Mouse (Mus musculus): ENCODE results near the gene Ftl1.

Ftl1 gene

DNA sequence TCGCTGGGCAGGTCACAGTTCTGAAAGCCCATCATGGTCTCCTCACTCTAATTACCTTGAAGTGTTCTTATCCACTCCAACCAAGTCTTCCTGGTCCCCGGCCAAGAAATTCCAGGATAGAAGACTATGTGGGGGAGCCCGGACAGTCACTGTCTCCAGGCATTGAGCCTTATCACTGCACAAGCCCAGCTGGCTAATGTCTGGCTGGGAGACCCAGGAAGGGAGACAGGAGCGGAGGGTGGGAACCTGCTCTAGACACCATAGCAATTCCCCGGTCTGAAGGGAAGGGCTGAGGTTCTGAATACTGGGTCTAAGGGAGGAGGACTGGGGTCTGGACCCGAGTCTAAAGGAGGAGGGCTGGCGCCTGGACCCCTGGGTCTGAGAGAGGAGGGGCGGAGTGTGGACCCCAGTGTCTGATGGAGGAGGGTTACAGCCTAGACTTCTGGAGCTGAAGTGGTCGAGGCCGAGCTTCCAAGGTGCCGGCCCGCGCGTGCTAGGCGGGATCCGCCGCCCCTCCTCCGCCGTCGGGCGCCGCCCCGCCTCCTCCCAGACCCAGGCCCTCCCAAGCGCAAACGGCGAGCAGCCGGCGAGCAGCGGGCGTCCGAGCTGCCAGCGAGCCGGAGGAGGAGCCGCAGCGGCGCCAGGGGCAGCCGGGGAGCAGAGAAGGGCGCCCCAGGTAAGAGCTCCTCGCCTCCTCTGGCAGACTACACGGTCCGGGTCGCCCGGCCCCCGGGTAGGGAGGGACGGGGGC, 46.4 kb downstream of the Ftl1 start, which contains the start of gene Ntf5:
Ntf5 (plus strand) TSS at position 583 of the 751 bp plus-strand sequence.
- DNase-seq (ENCODE audit: low read depth, low spot score) = peak; percentile 37

GRCm38 (mm10) chr7:45412421-45412820, 47.3 kb downstream of the Ftl1 start:
- DNase-seq (ENCODE audit: low read depth, low spot score) = no peak

GRCm38 (mm10) chr7:45409497-45410163, 50.1 kb downstream of the Ftl1 start:
- no peak for DNase-seq (ENCODE audit: low read depth, low spot score)

DNA sequence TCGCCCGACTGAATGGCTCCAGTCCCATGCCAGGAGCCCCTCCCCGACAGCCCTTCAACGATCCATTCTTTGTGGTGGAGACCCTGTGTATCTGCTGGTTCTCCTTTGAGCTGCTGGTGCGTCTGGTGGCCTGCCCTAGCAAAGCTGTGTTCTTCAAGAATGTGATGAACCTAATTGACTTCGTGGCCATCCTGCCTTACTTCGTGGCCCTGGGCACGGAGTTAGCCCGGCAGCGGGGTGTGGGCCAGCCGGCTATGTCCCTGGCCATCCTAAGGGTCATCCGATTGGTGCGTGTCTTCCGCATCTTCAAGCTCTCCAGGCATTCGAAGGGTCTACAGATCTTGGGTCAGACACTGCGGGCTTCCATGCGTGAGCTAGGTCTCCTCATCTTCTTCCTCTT, 50.7 kb downstream of the Ftl1 start:
- no peak for DNase-seq (ENCODE audit: low read depth, low spot score)

DNA sequence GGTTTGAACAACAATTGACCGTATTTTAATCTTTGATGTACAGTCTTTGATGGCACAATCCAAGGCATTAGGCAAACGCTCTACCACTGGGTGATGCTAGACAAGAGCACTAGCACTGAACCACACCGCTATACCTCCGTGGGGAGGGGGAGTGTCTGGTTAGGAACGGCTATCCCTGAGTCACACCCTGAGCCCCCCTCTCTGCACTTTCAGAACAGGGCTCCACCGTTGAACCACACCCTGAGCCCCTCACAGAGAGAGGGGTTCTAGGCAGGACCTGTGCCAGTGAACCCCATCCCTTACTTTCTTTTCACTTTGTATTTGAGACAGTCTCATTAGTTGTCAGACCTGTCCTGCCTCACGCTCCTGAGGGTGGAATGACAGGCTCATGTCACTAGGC, 51.3 kb downstream of the Ftl1 start:
- no peak for DNase-seq (ENCODE audit: low read depth, low spot score)
